Mouse (Mus musculus) heart, embryonic 11.5 days (tissue): Measurements from ENCODE around the gene AC131692.1. TPM values are rescaled to one million over a fixed set of nuclear protein-coding genes. Genes with fewer than 3 reads are reported as not detected.
"Not testable (repeated sequence)": the region's sequence is repeated elsewhere in the genome, so short reads cannot be mapped to it uniquely, and the experiment has no call there.

Source experiments
- ATAC-seq: fragments of 200-750 bp; cut with Nextera tagmentation; replicated peaks from 2 replicates; pipeline ENCODE4 v1.8.0; 2017; ENCODE audit warnings: moderate library complexity; ENCODE audit not compliant: insufficient number of reproducible peaks, low FRiP score, low TSS enrichment
- H3K27ac ChIP-seq: fragments of 300-500 bp; sonication (generic); 2 replicates; pipeline ENCODE4 v1.5.1; 2014; ENCODE audit warnings: mild to moderate bottlenecking, low read depth, low read length
- H3K27me3 ChIP-seq: fragments of 300-500 bp; sonication (generic); 2 replicates; pipeline ENCODE4 v1.6.1; 2014; ENCODE audit warnings: mild to moderate bottlenecking, low read length, mixed read lengths; ENCODE audit not compliant: control insufficient read depth, insufficient read depth
- H3K36me3 ChIP-seq: fragments of 300-500 bp; sonication (generic); 2 replicates; pipeline ENCODE4 v1.6.1; 2014; ENCODE audit warnings: mild to moderate bottlenecking, low read length, moderate library complexity, mixed read lengths; ENCODE audit not compliant: control insufficient read depth, insufficient read depth
- H3K4me1 ChIP-seq: fragments of 300-500 bp; sonication (generic); 2 replicates; pipeline ENCODE4 v1.6.1; 2014; ENCODE audit warnings: low read length; ENCODE audit not compliant: control insufficient read depth, insufficient read depth
- H3K4me2 ChIP-seq: fragments of 300-500 bp; sonication (generic); 2 replicates; pipeline ENCODE4 v1.6.1; 2014; ENCODE audit warnings: mild to moderate bottlenecking, moderate library complexity
- H3K4me3 ChIP-seq: fragments of 300-500 bp; sonication (generic); 2 replicates; pipeline ENCODE4 v1.5.1; 2014; ENCODE audit warnings: low read depth, low read length
- H3K9ac ChIP-seq: fragments of 300-500 bp; sonication (generic); 2 replicates; pipeline ENCODE4 v1.6.1; 2014; ENCODE audit warnings: mild to moderate bottlenecking, low read depth, low read length, moderate library complexity
- H3K9me3 ChIP-seq: fragments of 300-500 bp; sonication (generic); replicated peaks from 2 replicates; pipeline ENCODE4 v1.6.1; 2016; ENCODE audit warnings: low read length; ENCODE audit not compliant: control insufficient read depth
- WGBS: fragments of 180-500 bp; shearing (Covaris S2); extraction: QIAGEN DNeasy Blood & Tissue Kit; methylation state at CpG from one replicate; pipeline ENCODE4 v1.1.7; 2014; ENCODE audit not compliant: insufficient replicate concordance; 5-methylcytosine and 5-hydroxymethylcytosine counted together
- polyA plus RNA-seq: library from polyadenylated mRNA; unstranded; fragments of >200 nt; fragmentation: Nextera tagmentation; extraction: Ambion mirVana; gene quantifications from 2 replicates; pipeline ENCODE4 v1.2.1, GENCODE M21; 2014

AC131692.1 gene
- polyA plus RNA-seq, 1 experiment from 2014 or later, result 1.0 TPM

GRCm38 (mm10) chr19:6132171-6132827 lies 38.1 kb downstream of the AC131692.1 start:
- H3K27me3 ChIP-seq, result no peaks in the 10 kb centered on the region
- H3K9me3 ChIP-seq, result no peaks in the 10 kb centered on the region
- peak overlapping the region; percentile 70 for H3K27ac ChIP-seq
- ATAC-seq, result peak; percentile 29; the same call in 1 of the 2 replicates
- H3K36me3 ChIP-seq, result peaks cover 2% of the 10 kb centered on the region
- no peaks in the 10 kb centered on the region for H3K4me1 ChIP-seq
- H3K9ac ChIP-seq, result 0 out of 2 replicates have a peak overlapping the region, but pooled peaks have one; percentile 16
- peak overlapping the region; percentile 37 for H3K4me2 ChIP-seq
- 81% methylated on average over 7 of the region's 7 CpGs for WGBS
- H3K4me3 ChIP-seq, result no peak overlapping the region

- H3K36me3 ChIP-seq, result not testable (repeated sequence)
Measured at GRCm38 (mm10) chr19:6133197-6133596, 39.0 kb downstream of the AC131692.1 start.

DNA sequence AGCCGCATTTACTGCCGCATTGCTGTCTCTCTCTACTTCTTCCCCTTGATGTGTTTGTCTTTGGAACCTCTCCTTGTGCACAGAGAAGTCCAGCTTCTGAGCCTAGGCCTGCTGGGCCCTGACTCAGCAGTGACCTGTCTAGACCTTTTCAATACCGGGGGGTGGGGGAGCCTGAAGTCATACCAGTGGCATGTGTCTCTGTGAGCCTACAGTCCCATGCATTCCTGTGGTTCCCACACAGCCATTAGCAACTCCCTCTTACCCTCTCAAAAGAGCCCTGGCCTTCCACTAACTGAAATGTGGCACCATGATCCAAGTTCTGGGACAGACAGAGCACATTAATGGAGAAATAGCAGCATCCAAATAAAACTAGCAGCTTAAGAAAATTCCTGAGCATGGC lies 42.2 kb downstream of the AC131692.1 start:
- no peaks in the 10 kb centered on the region for H3K4me1 ChIP-seq
- H3K36me3 ChIP-seq, result peaks cover 2% of the 10 kb centered on the region
- H3K27ac ChIP-seq, result no peak overlapping the region
- H3K4me3 ChIP-seq, result no peak overlapping the region
- 87% methylated on average over 3 of the region's 3 CpGs for WGBS
- no peak overlapping the region; the same call in 1 of the 2 replicates for H3K9ac ChIP-seq
- no peaks in the 10 kb centered on the region for H3K9me3 ChIP-seq
- no peak for ATAC-seq
- H3K27me3 ChIP-seq, result no peaks in the 10 kb centered on the region
- H3K4me2 ChIP-seq, result no peak overlapping the region

More at GRCm38 (mm10) chr19:6133197-6133596, 39.0 kb downstream of the AC131692.1 start:
- H3K4me3 ChIP-seq, H3K9me3 ChIP-seq, ATAC-seq, H3K4me1 ChIP-seq, H3K27me3 ChIP-seq, H3K9ac ChIP-seq: not testable (repeated sequence)
- H3K27ac ChIP-seq, result peak overlapping the region; percentile 70; the same call in 1 of the 2 replicates
- peak overlapping the region; percentile 37 for H3K4me2 ChIP-seq
- WGBS, result 36% methylated on average over 1 of the region's 1 CpGs

- ATAC-seq, result no peak
- H3K4me3 ChIP-seq, result peak overlapping the region; percentile 68; the same call in 1 of the 2 replicates
- peak overlapping the region; percentile 83; the same call in 1 of the 2 replicates for H3K9ac ChIP-seq
- no peaks in the 10 kb centered on the region for H3K27me3 ChIP-seq
- peak overlapping the region; percentile 78 for H3K4me2 ChIP-seq
- WGBS, result 91% methylated on average over 6 of the region's 6 CpGs
- H3K27ac ChIP-seq, result no peak overlapping the region
- H3K36me3 ChIP-seq, result peaks cover 2% of the 10 kb centered on the region
- H3K4me1 ChIP-seq, result no peaks in the 10 kb centered on the region
- H3K9me3 ChIP-seq, result no peaks in the 10 kb centered on the region
Measured at GRCm38 (mm10) chr19:6139701-6140100, 45.5 kb downstream of the AC131692.1 start.

GRCm38 (mm10) chr19:6140374-6140677 lies 46.1 kb downstream of the AC131692.1 start:
- 6% methylated on average over 16 of the region's 16 CpGs for WGBS
- Histone ChIP-seq H3K9me3 (no peaks in the 10 kb centered on the region), H3K4me2 (peak overlapping the region; percentile 78), H3K4me3 (peak overlapping the region; percentile 68), H3K4me1 (no peaks in the 10 kb centered on the region), H3K36me3 (peaks cover 2% of the 10 kb centered on the region), H3K27me3 (no peaks in the 10 kb centered on the region), H3K27ac (peak overlapping the region; percentile 96), H3K9ac (peak overlapping the region; percentile 83)
- ATAC-seq, result no peak; the same call in 1 of the 2 replicates

- peak within 1 kb of the TSS; percentile 83 for H3K9ac ChIP-seq
- H3K4me2 ChIP-seq, result peak within 1 kb of the TSS; percentile 78
- WGBS, result under 1% methylated on average over 67 of the region's 68 CpGs
- H3K27ac ChIP-seq, result peak within 1 kb of the TSS; percentile 96
- ATAC-seq, result peak; percentile 89
- H3K4me3 ChIP-seq, result peak within 1 kb of the TSS; percentile 68
- peaks cover under 1% of the 10 kb centered on the region; the same call in 1 of the 2 replicates for H3K36me3 ChIP-seq
- no peaks in the 10 kb centered on the region for H3K4me1 ChIP-seq
- H3K9me3 ChIP-seq, result no peaks in the 10 kb centered on the region
- H3K27me3 ChIP-seq, result no peaks in the 10 kb centered on the region
Measured at GRCm38 (mm10) chr19:6140678-6141393, 46.6 kb downstream of the AC131692.1 start, which contains the start of gene Batf2. Gene Batf2, plus strand, starts transcription at chr19:6140983.

DNA sequence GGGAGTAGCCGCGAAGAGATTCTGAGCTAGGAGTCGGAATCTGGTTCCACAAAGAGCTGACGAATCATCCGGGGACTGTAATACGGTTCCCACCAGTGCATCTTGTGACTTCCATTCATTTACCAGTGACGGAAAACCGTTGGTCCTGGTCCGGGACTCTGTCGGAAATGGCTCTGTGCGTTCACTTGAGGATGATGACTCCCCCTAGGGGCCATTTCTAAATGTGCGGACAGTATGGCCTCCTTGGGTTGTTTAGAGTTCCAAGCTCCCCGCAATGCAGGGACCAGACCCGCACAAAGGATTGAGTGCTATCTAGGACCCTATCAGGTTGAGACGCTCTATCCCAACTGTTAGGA lies 47.2 kb downstream of the AC131692.1 start, which contains the start of gene Arl2:
Gene Arl2 (minus strand): TSS at position 155 of the 356 bp plus-strand sequence.
- H3K36me3 ChIP-seq, result no peaks in the 10 kb centered on the region; the same call in 1 of the 2 replicates
- WGBS, result under 1% methylated on average over 15 of the region's 15 CpGs
- no peaks in the 10 kb centered on the region for H3K9me3 ChIP-seq
- peak within 1 kb of the TSS; percentile 68 for H3K4me3 ChIP-seq
- H3K9ac ChIP-seq, result peak within 1 kb of the TSS; percentile 83
- peak; percentile 68 for ATAC-seq
- H3K4me2 ChIP-seq, result peak within 1 kb of the TSS; percentile 78
- H3K27ac ChIP-seq, result peak within 1 kb of the TSS; percentile 96
- H3K27me3 ChIP-seq, result no peaks in the 10 kb centered on the region
- H3K4me1 ChIP-seq, result no peaks in the 10 kb centered on the region

GRCm38 (mm10) chr19:6144842-6145241 lies 50.6 kb downstream of the AC131692.1 start:
- Histone ChIP-seq H3K36me3 (no peaks in the 10 kb centered on the region), H3K4me3 (no peak overlapping the region), H3K9ac (no peak overlapping the region), H3K27ac (no peak overlapping the region), H3K4me2 (no peak overlapping the region), H3K27me3 (no peaks in the 10 kb centered on the region), H3K9me3 (no peaks in the 10 kb centered on the region), H3K4me1 (no peaks in the 10 kb centered on the region)
- ATAC-seq, result no peak
- WGBS, result 78% methylated on average over 5 of the region's 5 CpGs
